Mouse (Mus musculus) left cerebral cortex, postnatal 4 days (tissue): Measurements from ENCODE around the gene Vmn1r205. TPM values are rescaled to one million over a fixed set of nuclear protein-coding genes. Genes with fewer than 3 reads are reported as not detected.
"Not testable (repeated sequence)": the region's sequence is repeated elsewhere in the genome, so short reads cannot be mapped to it uniquely, and the experiment has no call there.

Source experiments
- DNase-seq: peaks from one replicate; pipeline ENCODE4 v3.0.0-alpha.2; 2022
- intact Hi-C: fragments of 180-260 bp; cut with DNase I; formaldehyde crosslinking; loops from one replicate; pipeline ENCODE4 v1.15.1; 2025
- total RNA-seq, 2 experiments: library from RNA; stranded (reverse); gene quantifications; 2 replicates each; pipeline ENCODE4 v1.2.3; 2021

Gene Vmn1r205
- not detected for total RNA-seq

GRCm38 (mm10) chr13:22592900-22593299 lies at the start of gene Vmn1r205:
Vmn1r205 (minus strand) TSS chr13:22593000.
- no peak for DNase-seq
- intact Hi-C loops = no loop called here

GRCm38 (mm10) chr13:22624151-22624550 lies 31.4 kb upstream of the Vmn1r205 start, which contains the start of gene Vmn1r206:
Vmn1r206 (minus strand) TSS chr13:22624251.
- intact Hi-C loops, DNase-seq: not testable (repeated sequence)

- DNase-seq, intact Hi-C loops: not testable (repeated sequence)
Measured at GRCm38 (mm10) chr13:22583336-22583735, 9.5 kb downstream of the Vmn1r205 start.

- intact Hi-C loops = not testable (repeated sequence)
Measured at GRCm38 (mm10) chr13:22574911-22575310, 17.9 kb downstream of the Vmn1r205 start.

GRCm38 (mm10) chr13:22552898-22553297 lies 39.9 kb downstream of the Vmn1r205 start, which contains the start of gene Vmn1r204:
Vmn1r204 (plus strand) TSS chr13:22553198.
- intact Hi-C loops = not testable (repeated sequence)

More at GRCm38 (mm10) chr13:22574911-22575310, 17.9 kb downstream of the Vmn1r205 start:
- DNase-seq = not testable (repeated sequence)

More at GRCm38 (mm10) chr13:22552898-22553297, 39.9 kb downstream of the Vmn1r205 start, which contains the start of gene Vmn1r204:
- not testable (repeated sequence) for DNase-seq

Other genes starting within 250 kb of the Vmn1r205 start
- not detected for gene Vmn1r198, start 242.6 kb downstream of the Vmn1r205 start, total RNA-seq
- gene Vmn1r199, start 213.2 kb downstream of the Vmn1r205 start, total RNA-seq = not detected
- gene Vmn1r200, start 202.6 kb downstream of the Vmn1r205 start, total RNA-seq = not detected
- gene Vmn1r201, start 121.1 kb downstream of the Vmn1r205 start, total RNA-seq = not detected
- gene Vmn1r202, start 87.6 kb downstream of the Vmn1r205 start, total RNA-seq = not detected
- gene Vmn1r203, start 74.9 kb downstream of the Vmn1r205 start, total RNA-seq = under 1 TPM in 1 of 2 experiments, not detected in 1; 0.06 TPM
- not detected for gene Vmn1r204, start 39.8 kb downstream of the Vmn1r205 start, total RNA-seq
- gene Vmn1r206, start 31.3 kb upstream of the Vmn1r205 start, total RNA-seq = not detected
- under 1 TPM; 0.12 to 0.14 TPM for gene Vmn1r207-ps, start 136.6 kb upstream of the Vmn1r205 start, total RNA-seq
- gene Vmn1r208, start 184.4 kb upstream of the Vmn1r205 start, total RNA-seq = not detected
- gene Vmn1r209, start 216.7 kb upstream of the Vmn1r205 start, total RNA-seq = under 1 TPM in 1 of 2 experiments, not detected in 1; 0.06 TPM
- not detected for gene Vmn1r210, start 238.3 kb upstream of the Vmn1r205 start, total RNA-seq